Mouse (Mus musculus) MEL (cell line): ENCODE data around the gene Sult6b2. TPM values are rescaled to one million over a fixed set of nuclear protein-coding genes. Genes with fewer than 3 reads are reported as not detected.

Source experiments
- DNase-seq: peaks from one replicate; pipeline ENCODE4 v3.0.0; 2011; ENCODE audit warnings: low read depth, low spot score
- H3K27ac ChIP-seq: 2 replicates; pipeline ENCODE4 v1.5.1; 2012; ENCODE audit warnings: low read depth, mild to moderate bottlenecking, control low read depth, low read length, moderate library complexity; ENCODE audit not compliant: control insufficient read depth
- H3K27me3 ChIP-seq, 2 experiments: fragments of 150-350 bp in 1 of 2; sonication (generic) in 1 of 2; 2 replicates each; pipeline ENCODE4 v1.6.1; 2012; ENCODE audit warnings: low read length in 2 of 2, mild to moderate bottlenecking in 2 of 2, improper control_type of control experiment in 1 of 2, moderate library complexity in 1 of 2; ENCODE audit not compliant: insufficient read depth in 2 of 2, control insufficient read depth in 1 of 2
- H3K36me3 ChIP-seq, 2 experiments: 2 replicates each; pipeline ENCODE4 v1.6.1; 2012 to 2014; ENCODE audit warnings: low read length in 2 of 2, improper control_type of control experiment in 1 of 2, inconsistent platforms in 1 of 2, mild to moderate bottlenecking in 1 of 2; ENCODE audit not compliant: insufficient read depth in 2 of 2, control insufficient read depth in 1 of 2
- H3K4me1 ChIP-seq, 2 experiments: fragments of 150-350 bp in 1 of 2; sonication (generic) in 1 of 2; 2 replicates each; pipeline ENCODE4 v1.6.1; 2012; ENCODE audit warnings: low read length in 2 of 2, improper control_type of control experiment in 1 of 2, mild to moderate bottlenecking in 1 of 2; ENCODE audit not compliant: insufficient read depth in 2 of 2, control insufficient read depth in 1 of 2
- H3K4me3 ChIP-seq, 2 experiments: fragments of 150-350 bp in 1 of 2; sonication (generic) in 1 of 2; 2 replicates each; pipeline ENCODE4 v1.5.1; 2012; ENCODE audit warnings: low read depth in 2 of 2, low read length in 2 of 2, mild to moderate bottlenecking in 2 of 2, moderate library complexity in 2 of 2, control low read depth in 1 of 2, improper control_type of control experiment in 1 of 2; ENCODE audit not compliant: control insufficient read depth in 1 of 2, insufficient read depth in 1 of 2
- H3K79me2 ChIP-seq: 2 replicates; pipeline ENCODE4 v1.6.1; 2012; ENCODE audit warnings: mild to moderate bottlenecking, low read length, moderate library complexity; ENCODE audit not compliant: control insufficient read depth, poor library complexity, insufficient read depth
- H3K9ac ChIP-seq: 2 replicates; pipeline ENCODE4 v1.6.1; 2012; ENCODE audit warnings: low read depth, mild to moderate bottlenecking, control low read depth, low read length, moderate library complexity; ENCODE audit not compliant: control insufficient read depth, poor library complexity, severe bottlenecking
- H3K9me3 ChIP-seq: fragments of 150-350 bp; sonication (generic); replicated peaks from 2 replicates; pipeline ENCODE4 v1.6.1; 2012; ENCODE audit warnings: mild to moderate bottlenecking, low read length, improper control_type of control experiment, moderate library complexity; ENCODE audit not compliant: insufficient read depth
- BHLHE40 ChIP-seq: IDR thresholded peaks from 2 replicates; pipeline ENCODE4 v1.6.1; 2012; ENCODE audit warnings: low read depth, mild to moderate bottlenecking, inconsistent platforms, low read length, improper control_type of control experiment, borderline replicate concordance
- CHD1 ChIP-seq: IDR thresholded peaks from 2 replicates; pipeline ENCODE4 v1.6.1; 2012; ENCODE audit warnings: low read depth, mild to moderate bottlenecking, inconsistent platforms, low read length, improper control_type of control experiment
- CTCF ChIP-seq, 3 experiments: IDR thresholded peaks in 2 of 3; conservative IDR thresholded peaks in 1 of 3; 2 replicates each; pipeline ENCODE4 v1.5.1; 2011 to 2012; ENCODE audit warnings: low read length in 3 of 3, low read depth in 2 of 3, mild to moderate bottlenecking in 2 of 3, improper control_type of control experiment in 1 of 3, inconsistent platforms in 1 of 3, mixed read lengths in 1 of 3, moderate library complexity in 1 of 3; ENCODE audit not compliant: control insufficient read depth in 1 of 3, insufficient read depth in 1 of 3, poor library complexity in 1 of 3, severe bottlenecking in 1 of 3
- EP300 ChIP-seq, 2 experiments: IDR thresholded peaks; 2 replicates each; pipeline ENCODE4 v1.6.1; 2011; ENCODE audit warnings: improper control_type of control experiment in 2 of 2, low read length in 2 of 2, low read depth in 1 of 2, mild to moderate bottlenecking in 1 of 2
- HCFC1 ChIP-seq: IDR thresholded peaks from 2 replicates; pipeline ENCODE4 v1.6.1; 2012; ENCODE audit warnings: low read depth, mild to moderate bottlenecking, inconsistent platforms, low read length, improper control_type of control experiment, moderate library complexity
- JUND ChIP-seq: IDR thresholded peaks from 2 replicates; pipeline ENCODE4 v1.6.1; 2011; ENCODE audit warnings: low read depth, mild to moderate bottlenecking, improper control_type of control experiment, low read length
- KAT2A ChIP-seq: conservative IDR thresholded peaks from 2 replicates; pipeline ENCODE4 v1.6.1; 2012; ENCODE audit warnings: low read depth, low read length, improper control_type of control experiment, inconsistent platforms
- MAFK ChIP-seq: IDR thresholded peaks from 2 replicates; pipeline ENCODE4 v1.6.1; 2011; ENCODE audit warnings: low read depth, mild to moderate bottlenecking, low read length, improper control_type of control experiment, borderline replicate concordance
- MEF2A ChIP-seq: IDR thresholded peaks from 2 replicates; pipeline ENCODE4 v1.6.1; 2014; ENCODE audit warnings: low read depth, mild to moderate bottlenecking, inconsistent platforms, low read length, improper control_type of control experiment; ENCODE audit not compliant: poor library complexity, insufficient replicate concordance, severe bottlenecking; ENCODE audit errors: extremely low read depth
- MYC ChIP-seq: IDR thresholded peaks from 2 replicates; pipeline ENCODE4 v1.6.1; 2011; ENCODE audit warnings: low read depth, mild to moderate bottlenecking, low read length, improper control_type of control experiment, moderate library complexity
- POLR2A ChIP-seq, 2 experiments: IDR thresholded peaks; 2 replicates each; pipeline ENCODE4 v1.6.1; 2011 to 2012; ENCODE audit warnings: low read length in 2 of 2, mild to moderate bottlenecking in 2 of 2, control low read depth in 1 of 2, improper control_type of control experiment in 1 of 2, low read depth in 1 of 2, moderate library complexity in 1 of 2; ENCODE audit not compliant: control insufficient read depth in 1 of 2, insufficient read depth in 1 of 2, poor library complexity in 1 of 2
- RAD21 ChIP-seq: IDR thresholded peaks from 2 replicates; pipeline ENCODE4 v1.6.1; 2011; ENCODE audit warnings: mild to moderate bottlenecking, low read depth, low read length, improper control_type of control experiment
- RCOR1 ChIP-seq: IDR thresholded peaks from 2 replicates; pipeline ENCODE4 v1.6.1; 2012; ENCODE audit warnings: low read depth, mild to moderate bottlenecking, inconsistent platforms, low read length, improper control_type of control experiment
- SMC3 ChIP-seq: IDR thresholded peaks from 2 replicates; pipeline ENCODE4 v1.6.1; 2011; ENCODE audit warnings: low read depth, low read length, improper control_type of control experiment
- ZC3H11A ChIP-seq: IDR thresholded peaks from 2 replicates; pipeline ENCODE4 v1.6.1; 2012; ENCODE audit warnings: low read depth, mild to moderate bottlenecking, inconsistent platforms, low read length, improper control_type of control experiment
- ZNF384 ChIP-seq: IDR thresholded peaks from 2 replicates; pipeline ENCODE4 v1.6.1; 2012; ENCODE audit warnings: low read depth, mild to moderate bottlenecking, inconsistent platforms, low read length, improper control_type of control experiment
- polyA plus RNA-seq, 2 experiments: library from polyadenylated mRNA; stranded (reverse) in 1 of 2; unstranded in 1 of 2; fragments of >175 nt in 1 of 2; fragments of >200 nt in 1 of 2; gene quantifications; 2 replicates each; pipeline versions ENCODE4 v1.2.1 to v1.2.4; 2012; ENCODE audit warnings: low replicate concordance in 2 of 2, low read depth in 1 of 2; ENCODE audit not compliant: insufficient read length in 2 of 2, insufficient read depth in 1 of 2, missing spikeins in 1 of 2
- total RNA-seq: library from RNA; depleted of rRNA; stranded (reverse); fragments of 300-350 nt; gene quantifications from 2 replicates; pipeline ENCODE4 v1.2.3, GENCODE M21; 2012; rRNA removed

Gene Sult6b2
- total and polyA plus RNA-seq, 3 experiments, result 0.07 TPM; not detected in 2

DNA sequence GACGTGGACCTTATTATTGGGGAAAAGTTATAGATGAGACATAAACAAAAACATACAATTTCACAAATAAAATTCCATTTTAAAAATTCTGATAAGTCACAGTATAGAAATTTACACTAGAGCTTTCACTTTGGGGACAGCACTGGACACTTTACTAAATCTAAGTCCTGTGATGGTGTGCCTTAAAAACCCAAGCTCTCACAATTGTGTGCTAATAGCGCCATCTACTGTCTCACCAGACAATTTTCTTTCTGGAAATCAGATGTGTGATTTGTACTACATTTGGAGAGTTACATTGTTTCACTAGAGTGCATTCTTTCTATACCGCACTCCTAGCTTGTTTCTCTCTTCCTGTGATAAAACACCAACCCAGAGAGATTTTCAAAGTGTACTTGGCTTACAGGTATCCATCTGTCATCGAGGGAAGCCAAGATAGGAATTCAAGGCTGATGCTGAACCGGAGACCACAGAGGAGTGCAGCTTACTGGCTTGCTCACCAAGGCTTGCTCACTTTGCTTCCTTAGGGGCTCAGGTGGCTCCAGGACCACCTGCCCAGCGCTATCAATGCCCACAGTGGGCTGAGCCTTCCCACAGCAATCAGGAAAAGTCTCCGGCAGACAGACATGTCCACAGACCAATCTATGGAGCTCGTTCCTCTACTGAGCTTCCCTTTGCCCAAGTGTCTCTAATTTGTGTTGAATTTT is 68.8 kb downstream of the Sult6b2 start:
- H3K36me3 ChIP-seq, result no peaks in the 10 kb centered on the region
- no peaks in the 10 kb centered on the region for H3K79me2 ChIP-seq
- H3K4me1 ChIP-seq, result no peaks in the 10 kb centered on the region
- H3K27ac ChIP-seq, result no peak overlapping the region
- no peak overlapping the region for H3K4me3 ChIP-seq
- peak; percentile 60 for DNase-seq
- no peak overlapping the region for H3K9ac ChIP-seq
- H3K27me3 ChIP-seq, result peaks cover 1 to 3% of the 10 kb centered on the region in 2 experiments; a peak in 2 of 4 replicates
- H3K9me3 ChIP-seq, result no peaks in the 10 kb centered on the region
- no peak for TF ChIP-seq JUND
- TF ChIP-seq KAT2A, result no peak
- TF ChIP-seq EP300 (IDR thresholded peaks at IDR 0.05; ENCODE audit: low read depth in 1 of 2, low read length in 2 of 2), result no peak
- TF ChIP-seq MEF2A, result no peak
- TF ChIP-seq HCFC1, result no peak
- 0 out of 2 replicates have a peak, but pooled peaks have one; percentile 20 for TF ChIP-seq MYC
- TF ChIP-seq BHLHE40, result no peak
- no peak for TF ChIP-seq POLR2A (IDR thresholded peaks at IDR 0.05; ENCODE audit: control insufficient read depth in 1 of 2, insufficient read depth in 1 of 2, low read depth in 1 of 2, low read length in 2 of 2, poor library complexity in 1 of 2)
- TF ChIP-seq CTCF (IDR thresholded peaks at IDR 0.05 in 2 of 3, conservative IDR thresholded peaks at IDR 0.05 in 1 of 3; ENCODE audit: control insufficient read depth in 1 of 3, insufficient read depth in 1 of 3, low read depth in 2 of 3, low read length in 3 of 3, poor library complexity in 1 of 3, severe bottlenecking in 1 of 3), result peak; percentile 37 to 86 (median 55)
- TF ChIP-seq CHD1, result no peak
- no peak for TF ChIP-seq ZNF384
- TF ChIP-seq ZC3H11A, result peak; percentile 82
- peak; percentile 96 for TF ChIP-seq RAD21
- peak; percentile 91 for TF ChIP-seq SMC3
- TF ChIP-seq RCOR1, result no peak
- TF ChIP-seq MAFK, result no peak

Other genes starting within 250 kb of the Sult6b2 start
- gene Kcnj8, start 232.9 kb downstream of the Sult6b2 start, total RNA-seq, result not detected in 2 replicates
- not detected for gene Kcnj8, start 232.9 kb downstream of the Sult6b2 start, polyA plus RNA-seq
- gene Abcc9, start 102.2 kb downstream of the Sult6b2 start, total RNA-seq, result not detected in 2 replicates
- not detected for gene Abcc9, start 102.2 kb downstream of the Sult6b2 start, polyA plus RNA-seq
- 29.4 and 44.6 TPM in 2 replicates for gene Cmas, start 47.8 kb downstream of the Sult6b2 start, total RNA-seq
- gene Cmas, start 47.8 kb downstream of the Sult6b2 start, polyA plus RNA-seq, result 10 to 100 TPM in 1 of 2 experiments, not detected in 1; 55.0 TPM
- not detected in 2 replicates for gene St8sia1, start 159.9 kb upstream of the Sult6b2 start, total RNA-seq
- gene St8sia1, start 159.9 kb upstream of the Sult6b2 start, polyA plus RNA-seq, result under 1 TPM in 1 of 2 experiments, not detected in 1; 0.01 TPM